Mouse (Mus musculus): ENCODE measurements around the gene Hist1h3i.
"Not testable (repeated sequence)": the region's sequence is repeated elsewhere in the genome, so short reads cannot be mapped to it uniquely, and the experiment has no call there.

GRCm38 (mm10) chr13:21797163-21797562 is 14.0 kb upstream of the Hist1h3i start:
- not testable (repeated sequence) for TF ChIP-seq GATA1 (IDR thresholded peaks at IDR 0.05; ENCODE audit: borderline replicate concordance, low read length); FLI1 (IDR thresholded peaks at IDR 0.05; ENCODE audit: low read length)

Data from megakaryocyte, embryonic 14.5 days (primary cell).